9 mouse cellular contexts compared by ENCODE assay signal in genomic region chr1:192189056-192189455, GRCm38 (mm10). TPM values are rescaled to one million over a fixed set of nuclear protein-coding genes. Genes with fewer than 3 reads are reported as not detected.
A peak's percentile ranks its signal among the peaks of the same experiment; 100 is the strongest.
DNase-seq lines count a peak whose midpoint lies in the region; ATAC-seq and TF ChIP-seq lines count a peak whose summit lies in the region.
"Had no signal": no experiment of that assay in that cellular context is flagged by ENCODE, and none has a peak within 500 bp of the region (broad histone marks: within the 10 kb centered on the region; RNA-seq: fewer than 3 reads in every experiment).

No protein-coding gene starts in this region.

- no peaks in the 10 kb centered on the region; the same call in 1 of the 2 replicates for H3K4me1 ChIP-seq in hindbrain, embryonic 14.5 days (replicated peaks; ENCODE audit: control insufficient read depth, insufficient read depth, low read length)
- peaks cover 6% of the 10 kb centered on the region for H3K4me1 ChIP-seq in hindbrain, embryonic 16.5 days (ENCODE audit: control insufficient read depth, insufficient read depth, low read depth, low read length)
- peaks cover 13% of the 10 kb centered on the region for H3K4me1 ChIP-seq in E14TG2a.4 (replicated peaks; ENCODE audit: low read depth, low read length)
- H3K4me1 ChIP-seq in forebrain, postnatal 0 days (ENCODE audit: insufficient read depth) = no peaks in the 10 kb centered on the region

- no peaks in the 10 kb centered on the region for H3K9me3 ChIP-seq in hindbrain, embryonic 14.5 days (ENCODE audit: control insufficient read depth, low read length)
- H3K9me3 ChIP-seq in hindbrain, embryonic 16.5 days (ENCODE audit: control insufficient read depth, low read length) = no peaks in the 10 kb centered on the region
- H3K9me3 ChIP-seq in E14TG2a.4 (ENCODE audit: low read length) = no peaks in the 10 kb centered on the region
- no peaks in the 10 kb centered on the region for H3K9me3 ChIP-seq in forebrain, postnatal 0 days (ENCODE audit: low read length)
- H3K9me3 ChIP-seq: limb, embryonic 15.5 days had no signal

- peak; percentile 90 for DNase-seq in hindbrain, embryonic 14.5 days (ENCODE audit: low spot score)
- DNase-seq in brain, embryonic 14.5 days (ENCODE audit: low read depth) = peak; percentile 92
- DNase-seq in forebrain, postnatal 0 days = peak; percentile 85
- DNase-seq in mesoderm, embryonic 11.5 days (ENCODE audit: low read depth, low spot score) = peak; percentile 72
- DNase-seq in gastrocnemius, adult 8-10 months (ENCODE audit: low spot score in 2 of 2) = no peak
- DNase-seq in spleen, postnatal 14 days (ENCODE audit: low spot score in 2 of 2) = no peak

- H3K27ac ChIP-seq in hindbrain, embryonic 14.5 days = no peak overlapping the region
- H3K27ac ChIP-seq in hindbrain, embryonic 16.5 days (ENCODE audit: low read depth, low read length) = no peak overlapping the region
- no peak overlapping the region for H3K27ac ChIP-seq in forebrain, postnatal 0 days (ENCODE audit: low read depth, low read length)
- H3K27ac ChIP-seq: limb, embryonic 15.5 days had no signal

- TF ChIP-seq POLR2A in brain, embryonic 14.5 days (IDR thresholded peaks at IDR 0.05; ENCODE audit: borderline replicate concordance, extremely low read depth, insufficient read depth, insufficient read length, poor library complexity, severe bottlenecking) = no peak

- peaks cover 22% of the 10 kb centered on the region for H3K27me3 ChIP-seq in hindbrain, embryonic 14.5 days (ENCODE audit: control insufficient read depth, insufficient read depth, low read length)
- H3K27me3 ChIP-seq in hindbrain, embryonic 16.5 days (replicated peaks; ENCODE audit: control insufficient read depth, insufficient read depth, low read length) = peaks cover 9% of the 10 kb centered on the region
- H3K27me3 ChIP-seq in E14TG2a.4 (ENCODE audit: insufficient read depth, low read length) = peaks cover 32% of the 10 kb centered on the region
- peaks cover 6% of the 10 kb centered on the region for H3K27me3 ChIP-seq in forebrain, postnatal 0 days (ENCODE audit: insufficient read depth, low read length)

- H3K36me3 ChIP-seq in hindbrain, embryonic 14.5 days (replicated peaks; ENCODE audit: control insufficient read depth, insufficient read depth) = no peaks in the 10 kb centered on the region
- H3K36me3 ChIP-seq in hindbrain, embryonic 16.5 days (ENCODE audit: control insufficient read depth, insufficient read depth, low read length) = no peaks in the 10 kb centered on the region
- no peaks in the 10 kb centered on the region for H3K36me3 ChIP-seq in E14TG2a.4 (ENCODE audit: insufficient read depth, low read length)
- no peaks in the 10 kb centered on the region for H3K36me3 ChIP-seq in forebrain, postnatal 0 days (ENCODE audit: insufficient read depth)
- H3K36me3 ChIP-seq: limb, embryonic 15.5 days had no signal

- H3K9ac ChIP-seq in hindbrain, embryonic 14.5 days = no peak overlapping the region
- no peak overlapping the region for H3K9ac ChIP-seq in hindbrain, embryonic 16.5 days (ENCODE audit: low read depth, low read length)
- H3K9ac ChIP-seq in forebrain, postnatal 0 days = no peak overlapping the region
- H3K9ac ChIP-seq: limb, embryonic 15.5 days had no signal

- no peak overlapping the region for H3K4me2 ChIP-seq in hindbrain, embryonic 14.5 days (replicated peaks)
- H3K4me2 ChIP-seq in hindbrain, embryonic 16.5 days (ENCODE audit: low read length) = no peak overlapping the region
- no peak overlapping the region for H3K4me2 ChIP-seq in forebrain, postnatal 0 days (ENCODE audit: low read depth)
- H3K4me2 ChIP-seq: limb, embryonic 15.5 days had no signal

- H3K4me3 ChIP-seq in hindbrain, embryonic 14.5 days (replicated peaks; ENCODE audit: low read length) = no peak overlapping the region
- no peak overlapping the region for H3K4me3 ChIP-seq in hindbrain, embryonic 16.5 days (ENCODE audit: low read length)
- no peak overlapping the region for H3K4me3 ChIP-seq in E14TG2a.4 (replicated peaks; ENCODE audit: low read length)
- no peak overlapping the region for H3K4me3 ChIP-seq in forebrain, postnatal 0 days (ENCODE audit: low read depth, low read length)
- H3K4me3 ChIP-seq: limb, embryonic 15.5 days had no signal

- ATAC-seq in hindbrain, embryonic 14.5 days (ENCODE audit: low FRiP score) = no peak
- no peak for ATAC-seq in hindbrain, embryonic 16.5 days
- peak; percentile 46; the same call in 1 of the 2 replicates for ATAC-seq in forebrain, postnatal 0 days

- peak; percentile 66 for TF ChIP-seq CTCF in E14TG2a.4 (conservative IDR thresholded peaks at IDR 0.05; ENCODE audit: low read length)
- peak; percentile 67; the same call in 1 of the 2 replicates for TF ChIP-seq CTCF in brain, embryonic 14.5 days (IDR thresholded peaks at IDR 0.05; ENCODE audit: borderline replicate concordance, extremely low read depth, insufficient read depth, insufficient read length)
- peak; percentile 92 for TF ChIP-seq CTCF in forebrain, postnatal 0 days (IDR thresholded peaks at IDR 0.05; ENCODE audit: low read depth)

- WGBS in hindbrain, embryonic 14.5 days = 7% methylated on average over 4 of the region's 4 CpGs
- 9% methylated on average over 4 of the region's 4 CpGs for WGBS in hindbrain, embryonic 16.5 days
- WGBS in forebrain, postnatal 0 days = 6% methylated on average over 4 of the region's 4 CpGs

RNA-seq across cellular contexts. Expression of gene Kcnh1, which starts 1.5 kb away (rescaled TPM):
- 2.8 and 3.7 TPM in 2 replicates for polyA plus RNA-seq in hindbrain, embryonic 14.5 days (2014; fragmentation: Nextera tagmentation; extraction: Ambion mirVana)
- 3.5 and 3.7 TPM in 2 replicates for polyA plus RNA-seq in hindbrain, embryonic 16.5 days (2015; fragmentation: Nextera tagmentation; extraction: Ambion mirVana)
- 1.8 and 3.3 TPM in 2 replicates for polyA plus RNA-seq in brain, embryonic 14.5 days (2012; rRNA removed)
- total RNA-seq in forebrain, postnatal 0 days (2014; rRNA removed) = 5.6 and 5.7 TPM in 2 replicates
- polyA plus RNA-seq in forebrain, postnatal 0 days (2015; fragmentation: Nextera tagmentation; extraction: Ambion mirVana) = 1.9 and 2.3 TPM in 2 replicates
- under 1 TPM in 3 of 4 experiments, not detected in 1; 0.02 to 0.05 (median 0.03) TPM for total RNA-seq in gastrocnemius, adult 8-10 months (2022)

RNA-seq across cellular contexts. Expression of gene Rcor3, which starts 51.2 kb away (rescaled TPM):
- polyA plus RNA-seq in hindbrain, embryonic 14.5 days (2014; fragmentation: Nextera tagmentation; extraction: Ambion mirVana) = 36.9 and 40.2 TPM in 2 replicates
- 40.8 and 42.1 TPM in 2 replicates for polyA plus RNA-seq in hindbrain, embryonic 16.5 days (2015; fragmentation: Nextera tagmentation; extraction: Ambion mirVana)
- polyA plus RNA-seq in brain, embryonic 14.5 days (2012; rRNA removed) = 47.0 and 48.5 TPM in 2 replicates
- 30.7 and 32.6 TPM in 2 replicates for total RNA-seq in forebrain, postnatal 0 days (2014; rRNA removed)
- polyA plus RNA-seq in forebrain, postnatal 0 days (2015; fragmentation: Nextera tagmentation; extraction: Ambion mirVana) = 35.3 and 48.0 TPM in 2 replicates
- total RNA-seq in gastrocnemius, adult 8-10 months (2022) = 10 to 100 TPM; 26.7 to 34.1 (median 29.1) TPM

Comparison
In these comparisons a context has a peak if more than half of its experiments do, and no peak if none do; other contexts are left out.
1. DNase-seq: peak in hindbrain, embryonic 14.5 days (single experiment), brain, embryonic 14.5 days (single experiment), forebrain, postnatal 0 days (single experiment) and mesoderm, embryonic 11.5 days (single experiment); none in gastrocnemius, adult 8-10 months (0 of 2) and spleen, postnatal 14 days (0 of 2).
2. Peak in every context shown above with its lines, with median percentiles within 50 percentile points of each other: CTCF ChIP-seq.